Mouse (Mus musculus) liver, embryonic 12.5 days (tissue): ENCODE results near the gene Lamc2. TPM values are rescaled to one million over a fixed set of nuclear protein-coding genes. Genes with fewer than 3 reads are reported as not detected.

Source experiments
- polyA plus RNA-seq: library from polyadenylated mRNA; unstranded; fragments of >200 nt; fragmentation: Nextera tagmentation; extraction: Ambion mirVana; gene quantifications from 2 replicates; pipeline ENCODE4 v1.2.1, GENCODE M21; 2016

The Lamc2 gene
- polyA plus RNA-seq, 1 experiment from 2014 or later: 0.43 TPM

Other genes with a start within 250 kb of the Lamc2 start
- gene Nmnat2, start 231.5 kb downstream of the Lamc2 start, polyA plus RNA-seq: 0.05 TPM in 1 of 2 replicates, not detected in the other
- gene Lamc1, start 146.3 kb upstream of the Lamc2 start, polyA plus RNA-seq: 14.8 and 15.7 TPM in 2 replicates
- gene Shcbp1l, start 238.7 kb upstream of the Lamc2 start, polyA plus RNA-seq: 0.18 and 0.24 TPM in 2 replicates